Mouse (Mus musculus): ENCODE measurements around the gene Il10rb. TPM values are rescaled to one million over a fixed set of nuclear protein-coding genes. Genes with fewer than 3 reads are reported as not detected.

The Il10rb gene
- polyA plus RNA-seq, 1 experiment, result 13.7 TPM

GRCm38 (mm10) chr16:91465505-91466240 is 59.7 kb downstream of the Il10rb start:
- no peaks in the 10 kb centered on the region for H3K79me2 ChIP-seq (ENCODE audit: control insufficient read depth, insufficient read depth)
- peak overlapping the region; percentile 75 for H3K4me2 ChIP-seq (ENCODE audit: low read depth)
- no peak overlapping the region for H3ac ChIP-seq (ENCODE audit: control insufficient read depth, insufficient read length)
- peak overlapping the region; percentile 35 for H3K4me3 ChIP-seq
- TF ChIP-seq TCF12 (IDR thresholded peaks at IDR 0.05; ENCODE audit: insufficient read depth, poor library complexity, severe bottlenecking) (no peak), POLR2A (IDR thresholded peaks at IDR 0.05; ENCODE audit: insufficient read length, low read depth) (no peak), CEBPB (IDR thresholded peaks at IDR 0.05; ENCODE audit: insufficient read depth, poor library complexity, severe bottlenecking) (no peak), MYOD1 (IDR thresholded peaks at IDR 0.05; ENCODE audit: control insufficient read depth in 1 of 3, insufficient read length in 2 of 3, low read depth in 2 of 3) (no peak), E2F4 (IDR thresholded peaks at IDR 0.05; ENCODE audit: insufficient read depth) (no peak), USF1 (IDR thresholded peaks at IDR 0.05; ENCODE audit: low read depth) (no peak), SRF (IDR thresholded peaks at IDR 0.05; ENCODE audit: control insufficient read depth, insufficient read length, low read depth) (no peak), POLR2AphosphoS2 (IDR thresholded peaks at IDR 0.05; ENCODE audit: insufficient read length, low read depth) (no peak), MYOG (IDR thresholded peaks at IDR 0.05; ENCODE audit: control insufficient read depth in 1 of 3, insufficient read depth in 1 of 3, insufficient read length in 2 of 3, low read depth in 2 of 3) (no peak), REST (IDR thresholded peaks at IDR 0.05; ENCODE audit: insufficient read depth, insufficient read length) (no peak), MAX (IDR thresholded peaks at IDR 0.05; ENCODE audit: low read depth) (no peak), TCF3 (IDR thresholded peaks at IDR 0.05; ENCODE audit: insufficient read length, low read depth) (no peak)
- H3K36me3 ChIP-seq (ENCODE audit: control insufficient read depth, insufficient read depth), result no peaks in the 10 kb centered on the region
- no peaks in the 10 kb centered on the region for H3K27me3 ChIP-seq (ENCODE audit: control insufficient read depth, insufficient read depth, insufficient read length)

GRCm38 (mm10) chr16:91466566-91466965 is 60.6 kb downstream of the Il10rb start:
- Histone ChIP-seq H3K27me3 (ENCODE audit: control insufficient read depth, insufficient read depth, insufficient read length) (no peaks in the 10 kb centered on the region), H3K4me3 (no peak overlapping the region), H3K4me2 (ENCODE audit: low read depth) (no peak overlapping the region), H3ac (ENCODE audit: control insufficient read depth, insufficient read length) (no peak overlapping the region), H3K79me2 (ENCODE audit: control insufficient read depth, insufficient read depth) (no peaks in the 10 kb centered on the region), H3K36me3 (ENCODE audit: control insufficient read depth, insufficient read depth) (no peaks in the 10 kb centered on the region)
- TF ChIP-seq REST (IDR thresholded peaks at IDR 0.05; ENCODE audit: insufficient read depth, insufficient read length) (no peak), TCF12 (IDR thresholded peaks at IDR 0.05; ENCODE audit: insufficient read depth, poor library complexity, severe bottlenecking) (no peak), SRF (IDR thresholded peaks at IDR 0.05; ENCODE audit: control insufficient read depth, insufficient read length, low read depth) (no peak), USF1 (IDR thresholded peaks at IDR 0.05; ENCODE audit: low read depth) (no peak), CEBPB (IDR thresholded peaks at IDR 0.05; ENCODE audit: insufficient read depth, poor library complexity, severe bottlenecking) (no peak), MAX (IDR thresholded peaks at IDR 0.05; ENCODE audit: low read depth) (no peak)

- no peaks in the 10 kb centered on the region for H3K79me2 ChIP-seq (ENCODE audit: control insufficient read depth, insufficient read depth)
- no peak overlapping the region for H3ac ChIP-seq (ENCODE audit: control insufficient read depth, insufficient read length)
- no peaks in the 10 kb centered on the region for H3K27me3 ChIP-seq (ENCODE audit: control insufficient read depth, insufficient read depth, insufficient read length)
- no peak for TF ChIP-seq TCF12 (IDR thresholded peaks at IDR 0.05; ENCODE audit: insufficient read depth, poor library complexity, severe bottlenecking)
- TF ChIP-seq SRF (IDR thresholded peaks at IDR 0.05; ENCODE audit: control insufficient read depth, insufficient read length, low read depth), result no peak
- no peak for TF ChIP-seq TCF3 (IDR thresholded peaks at IDR 0.05; ENCODE audit: insufficient read length, low read depth)
- TF ChIP-seq MYOD1 (IDR thresholded peaks at IDR 0.05; ENCODE audit: control insufficient read depth in 1 of 3, insufficient read length in 2 of 3, low read depth in 2 of 3), result no peak
- no peak for TF ChIP-seq REST (IDR thresholded peaks at IDR 0.05; ENCODE audit: insufficient read depth, insufficient read length)
- TF ChIP-seq MYOG (IDR thresholded peaks at IDR 0.05; ENCODE audit: control insufficient read depth in 1 of 3, insufficient read depth in 1 of 3, insufficient read length in 2 of 3, low read depth in 2 of 3), result no peak
- TF ChIP-seq POLR2AphosphoS2 (IDR thresholded peaks at IDR 0.05; ENCODE audit: insufficient read length, low read depth), result no peak
- no peak for TF ChIP-seq CEBPB (IDR thresholded peaks at IDR 0.05; ENCODE audit: insufficient read depth, poor library complexity, severe bottlenecking)
- TF ChIP-seq POLR2A (IDR thresholded peaks at IDR 0.05; ENCODE audit: insufficient read length, low read depth), result no peak
- no peak for TF ChIP-seq USF1 (IDR thresholded peaks at IDR 0.05; ENCODE audit: low read depth)
- no peak for TF ChIP-seq E2F4 (IDR thresholded peaks at IDR 0.05; ENCODE audit: insufficient read depth)
- no peaks in the 10 kb centered on the region for H3K36me3 ChIP-seq (ENCODE audit: control insufficient read depth, insufficient read depth)
- no peak overlapping the region for H3K4me2 ChIP-seq (ENCODE audit: low read depth)
- H3K4me3 ChIP-seq, result no peak overlapping the region
These were observed 64.5 kb downstream of the Il10rb start for GRCm38 (mm10) chr16:91470470-91470869.

- Histone ChIP-seq H3K4me2 (ENCODE audit: low read depth) (no peak overlapping the region), H3K36me3 (ENCODE audit: control insufficient read depth, insufficient read depth) (no peaks in the 10 kb centered on the region), H3ac (ENCODE audit: control insufficient read depth, insufficient read length) (no peak overlapping the region), H3K4me3 (no peak overlapping the region), H3K27me3 (ENCODE audit: control insufficient read depth, insufficient read depth, insufficient read length) (no peaks in the 10 kb centered on the region), H3K79me2 (ENCODE audit: control insufficient read depth, insufficient read depth) (no peaks in the 10 kb centered on the region)
- TF ChIP-seq TCF3 (IDR thresholded peaks at IDR 0.05; ENCODE audit: insufficient read length, low read depth), result no peak
- no peak for TF ChIP-seq USF1 (IDR thresholded peaks at IDR 0.05; ENCODE audit: low read depth)
These were observed 65.5 kb downstream of the Il10rb start for GRCm38 (mm10) chr16:91471481-91471880.

Other genes with a start within 250 kb of the Il10rb start
- gene Olig2, start 180.7 kb upstream of the Il10rb start, polyA plus RNA-seq (2012; fragmentation: generic; extraction: Trizol), result not detected
- gene Olig1, start 136.4 kb upstream of the Il10rb start, polyA plus RNA-seq (2012; fragmentation: generic; extraction: Trizol), result not detected
- gene Ifnar2, start 33.4 kb upstream of the Il10rb start, polyA plus RNA-seq (2012; fragmentation: generic; extraction: Trizol), result 47.0 TPM
- gene Gm21970, start 14.4 kb upstream of the Il10rb start, polyA plus RNA-seq (2012; fragmentation: generic; extraction: Trizol), result not detected
- 16.2 TPM for gene Ifnar1, start 79.1 kb downstream of the Il10rb start, polyA plus RNA-seq (2012; fragmentation: generic; extraction: Trizol)
- gene Ifngr2, start 140.9 kb downstream of the Il10rb start, polyA plus RNA-seq (2012; fragmentation: generic; extraction: Trizol), result 18.7 TPM
- gene Tmem50b, start 191.6 kb downstream of the Il10rb start, polyA plus RNA-seq (2012; fragmentation: generic; extraction: Trizol), result 11.4 TPM
- 0.80 TPM for gene Dnajc28, start 212.9 kb downstream of the Il10rb start, polyA plus RNA-seq (2012; fragmentation: generic; extraction: Trizol)
- 64.1 TPM for gene Gart, start 240.8 kb downstream of the Il10rb start, polyA plus RNA-seq (2012; fragmentation: generic; extraction: Trizol)
- gene Son, start 241.3 kb downstream of the Il10rb start, polyA plus RNA-seq (2012; fragmentation: generic; extraction: Trizol), result 48.7 TPM